Mouse (Mus musculus): ENCODE results near the gene Wdr45. TPM values are rescaled to one million over a fixed set of nuclear protein-coding genes. Genes with fewer than 3 reads are reported as not detected.
"Not testable (repeated sequence)": the region's sequence is repeated elsewhere in the genome, so short reads cannot be mapped to it uniquely, and the experiment has no call there.

Wdr45 gene
- polyA plus RNA-seq (2015; fragmentation: Nextera tagmentation; extraction: Ambion mirVana): 36.5 and 36.7 TPM in 2 replicates

GRCm38 (mm10) chrX:7714135-7714899 lies at the start of gene Wdr45:
Gene Wdr45, plus strand, starts transcription at chrX:7714333.
- H3K4me1 ChIP-seq (ENCODE audit: control insufficient read depth, insufficient read depth, low read length); H3K9me3 ChIP-seq (replicated peaks; ENCODE audit: control insufficient read depth, low read length); H3K36me3 ChIP-seq (ENCODE audit: control insufficient read depth, insufficient read depth, low read length); H3K27me3 ChIP-seq (ENCODE audit: control insufficient read depth, insufficient read depth, low read length); H3K27ac ChIP-seq (ENCODE audit: low read length): not testable (repeated sequence)
- peak; percentile 95 for ATAC-seq (ENCODE audit: insufficient read depth, low FRiP score)
- Histone ChIP-seq H3K9ac (ENCODE audit: low read length) (peak within 1 kb of the TSS; percentile 55), H3K4me2 (ENCODE audit: low read depth, low read length) (peak within 1 kb of the TSS; percentile 55), H3K4me3 (replicated peaks; ENCODE audit: low read length) (peak within 1 kb of the TSS; percentile 41)
- 10% methylated on average over 24 of the region's 60 CpGs for WGBS

DNA sequence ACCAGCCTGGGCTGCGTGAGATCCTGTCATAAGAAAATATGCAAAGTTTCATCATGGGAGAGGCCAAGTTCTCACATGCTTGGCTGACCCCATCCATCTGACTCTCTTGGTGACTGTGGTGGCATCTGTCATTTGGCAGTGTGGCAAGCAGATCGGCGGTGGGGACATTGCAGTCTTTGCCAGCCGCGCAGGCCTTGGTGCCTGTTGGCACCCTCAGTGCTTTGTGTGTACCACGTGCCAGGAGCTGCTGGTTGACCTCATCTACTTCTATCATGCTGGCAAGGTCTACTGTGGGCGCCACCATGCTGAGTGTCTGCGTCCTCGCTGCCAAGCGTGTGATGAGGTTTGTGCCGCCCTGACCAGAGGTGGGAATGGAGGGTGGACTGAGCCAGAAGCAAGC lies 49.3 kb upstream of the Wdr45 start:
- no peak overlapping the region for H3K9ac ChIP-seq (ENCODE audit: low read length)
- peaks cover 3% of the 10 kb centered on the region; the same call in 1 of the 2 replicates for H3K36me3 ChIP-seq (ENCODE audit: control insufficient read depth, insufficient read depth, low read length)
- H3K4me2 ChIP-seq (ENCODE audit: low read depth, low read length): no peak overlapping the region
- no peak for ATAC-seq (ENCODE audit: insufficient read depth, low FRiP score)
- H3K9me3 ChIP-seq (replicated peaks; ENCODE audit: control insufficient read depth, low read length): no peaks in the 10 kb centered on the region
- 95% methylated on average over 11 of the region's 11 CpGs for WGBS
- H3K4me3 ChIP-seq (replicated peaks; ENCODE audit: low read length): no peak overlapping the region
- H3K27me3 ChIP-seq (ENCODE audit: control insufficient read depth, insufficient read depth, low read length): no peaks in the 10 kb centered on the region
- no peak overlapping the region for H3K27ac ChIP-seq (ENCODE audit: low read length)
- no peaks in the 10 kb centered on the region for H3K4me1 ChIP-seq (ENCODE audit: control insufficient read depth, insufficient read depth, low read length)

- H3K9ac ChIP-seq (ENCODE audit: low read length): no peak overlapping the region
- H3K4me3 ChIP-seq (replicated peaks; ENCODE audit: low read length): no peak overlapping the region
- H3K9me3 ChIP-seq (replicated peaks; ENCODE audit: control insufficient read depth, low read length): no peaks in the 10 kb centered on the region
- no peaks in the 10 kb centered on the region for H3K4me1 ChIP-seq (ENCODE audit: control insufficient read depth, insufficient read depth, low read length)
- peaks cover 3% of the 10 kb centered on the region; the same call in 1 of the 2 replicates for H3K36me3 ChIP-seq (ENCODE audit: control insufficient read depth, insufficient read depth, low read length)
- no peak overlapping the region for H3K27ac ChIP-seq (ENCODE audit: low read length)
- H3K4me2 ChIP-seq (ENCODE audit: low read depth, low read length): no peak overlapping the region
- 70% methylated on average over 21 of the region's 21 CpGs for WGBS
- no peaks in the 10 kb centered on the region for H3K27me3 ChIP-seq (ENCODE audit: control insufficient read depth, insufficient read depth, low read length)
- ATAC-seq (ENCODE audit: insufficient read depth, low FRiP score): no peak
Observed at GRCm38 (mm10) chrX:7665739-7666502, 48.2 kb upstream of the Wdr45 start.

- peak; percentile 83 for ATAC-seq (ENCODE audit: insufficient read depth, low FRiP score)
Observed at GRCm38 (mm10) chrX:7670390-7670881, 43.7 kb upstream of the Wdr45 start.

GRCm38 (mm10) chrX:7670921-7671623 lies 43.1 kb upstream of the Wdr45 start, which contains the start of gene Plp2:
Gene Plp2, minus strand, starts transcription at chrX:7671390.
- Histone ChIP-seq H3K9ac (ENCODE audit: low read length) (peak within 1 kb of the TSS; percentile 79), H3K4me2 (ENCODE audit: low read depth, low read length) (peak within 1 kb of the TSS; percentile 53), H3K27ac (ENCODE audit: low read length) (peak within 1 kb of the TSS; percentile 92), H3K36me3 (ENCODE audit: control insufficient read depth, insufficient read depth, low read length) (no peaks in the 10 kb centered on the region; the same call in 1 of the 2 replicates), H3K4me3 (replicated peaks; ENCODE audit: low read length) (peak within 1 kb of the TSS; percentile 61), H3K27me3 (ENCODE audit: control insufficient read depth, insufficient read depth, low read length) (no peaks in the 10 kb centered on the region), H3K9me3 (replicated peaks; ENCODE audit: control insufficient read depth, low read length) (no peaks in the 10 kb centered on the region), H3K4me1 (ENCODE audit: control insufficient read depth, insufficient read depth, low read length) (peaks cover 5% of the 10 kb centered on the region; the same call in 1 of the 2 replicates)
- 13% methylated on average over 34 of the region's 36 CpGs for WGBS
- ATAC-seq (ENCODE audit: insufficient read depth, low FRiP score): peak; percentile 45

More at GRCm38 (mm10) chrX:7670390-7670881, 43.7 kb upstream of the Wdr45 start:
- H3K4me3 ChIP-seq (replicated peaks; ENCODE audit: low read length): peak overlapping the region; percentile 61
- H3K36me3 ChIP-seq (ENCODE audit: control insufficient read depth, insufficient read depth, low read length): no peaks in the 10 kb centered on the region; the same call in 1 of the 2 replicates
- 9% methylated on average over 13 of the region's 19 CpGs for WGBS
- H3K4me1 ChIP-seq (ENCODE audit: control insufficient read depth, insufficient read depth, low read length): peaks cover 5% of the 10 kb centered on the region; the same call in 1 of the 2 replicates
- H3K4me2 ChIP-seq (ENCODE audit: low read depth, low read length): peak overlapping the region; percentile 53
- no peaks in the 10 kb centered on the region for H3K27me3 ChIP-seq (ENCODE audit: control insufficient read depth, insufficient read depth, low read length)
- peak overlapping the region; percentile 79 for H3K9ac ChIP-seq (ENCODE audit: low read length)
- peak overlapping the region; percentile 92 for H3K27ac ChIP-seq (ENCODE audit: low read length)
- H3K9me3 ChIP-seq (replicated peaks; ENCODE audit: control insufficient read depth, low read length): no peaks in the 10 kb centered on the region

GRCm38 (mm10) chrX:7672739-7673138 lies 41.4 kb upstream of the Wdr45 start:
- no peaks in the 10 kb centered on the region for H3K9me3 ChIP-seq (replicated peaks; ENCODE audit: control insufficient read depth, low read length)
- peak overlapping the region; percentile 94; the same call in 1 of the 2 replicates for H3K27ac ChIP-seq (ENCODE audit: low read length)
- no peaks in the 10 kb centered on the region for H3K36me3 ChIP-seq (ENCODE audit: control insufficient read depth, insufficient read depth, low read length)
- ATAC-seq (ENCODE audit: insufficient read depth, low FRiP score): no peak
- WGBS: 40% methylated on average over 6 of the region's 6 CpGs
- H3K4me1 ChIP-seq (ENCODE audit: control insufficient read depth, insufficient read depth, low read length): peaks cover 5% of the 10 kb centered on the region; the same call in 1 of the 2 replicates
- H3K9ac ChIP-seq (ENCODE audit: low read length): no peak overlapping the region
- H3K4me3 ChIP-seq (replicated peaks; ENCODE audit: low read length): no peak overlapping the region
- no peaks in the 10 kb centered on the region for H3K27me3 ChIP-seq (ENCODE audit: control insufficient read depth, insufficient read depth, low read length)
- H3K4me2 ChIP-seq (ENCODE audit: low read depth, low read length): no peak overlapping the region

- peak overlapping the region; percentile 61 for H3K9ac ChIP-seq (ENCODE audit: low read length)
- ATAC-seq (ENCODE audit: insufficient read depth, low FRiP score): peak; percentile 8; the same call in 1 of the 2 replicates
Observed at GRCm38 (mm10) chrX:7673578-7674281, 40.4 kb upstream of the Wdr45 start.

More at GRCm38 (mm10) chrX:7673578-7674281, 40.4 kb upstream of the Wdr45 start:
- Histone ChIP-seq H3K4me2 (ENCODE audit: low read depth, low read length) (peak overlapping the region; percentile 55), H3K36me3 (ENCODE audit: control insufficient read depth, insufficient read depth, low read length) (no peaks in the 10 kb centered on the region), H3K4me1 (ENCODE audit: control insufficient read depth, insufficient read depth, low read length) (peaks cover 5% of the 10 kb centered on the region; the same call in 1 of the 2 replicates), H3K9me3 (replicated peaks; ENCODE audit: control insufficient read depth, low read length) (no peaks in the 10 kb centered on the region), H3K27ac (ENCODE audit: low read length) (peak overlapping the region; percentile 94), H3K4me3 (replicated peaks; ENCODE audit: low read length) (peak overlapping the region; percentile 39), H3K27me3 (ENCODE audit: control insufficient read depth, insufficient read depth, low read length) (no peaks in the 10 kb centered on the region)
- 24% methylated on average over 12 of the region's 12 CpGs for WGBS
